Mouse (Mus musculus): Measurements from ENCODE around the gene Rhob. TPM values are rescaled to one million over a fixed set of nuclear protein-coding genes. Genes with fewer than 3 reads are reported as not detected.

Rhob gene
- polyA plus RNA-seq, 1 experiment: 0.02 TPM

DNA sequence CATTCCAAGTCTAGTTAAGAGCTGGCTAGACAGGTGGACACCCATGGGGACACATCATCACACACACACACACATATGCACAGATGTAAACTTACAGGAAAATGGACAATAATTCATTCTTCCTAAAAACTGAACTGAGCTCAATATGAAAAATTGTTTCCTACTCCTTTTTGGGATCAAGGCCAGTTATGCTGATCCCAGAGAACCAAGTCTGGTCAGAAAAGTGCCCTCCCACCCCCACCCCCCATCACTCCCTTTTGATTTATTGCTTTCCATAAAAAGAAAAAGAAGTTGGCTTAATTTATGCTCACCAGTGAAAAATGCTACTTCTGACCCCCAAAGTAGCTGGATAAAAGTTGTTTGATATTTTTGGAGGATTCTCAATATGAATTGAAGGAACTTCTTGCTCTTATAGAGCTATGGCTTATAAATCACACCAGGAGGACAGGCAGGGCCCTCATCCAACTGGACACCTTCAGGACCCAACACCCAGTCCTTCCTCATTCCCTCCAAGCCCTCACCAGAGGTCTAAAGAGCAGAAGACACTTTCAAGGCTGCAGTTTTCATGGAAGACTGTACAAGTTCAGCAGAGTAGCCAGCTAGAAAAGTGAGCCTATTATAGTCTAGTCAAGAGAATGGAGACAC is 31.5 kb downstream of the Rhob start:
- no peak for TF ChIP-seq GATA1 (IDR thresholded peaks at IDR 0.05; ENCODE audit: low read length)

DNA sequence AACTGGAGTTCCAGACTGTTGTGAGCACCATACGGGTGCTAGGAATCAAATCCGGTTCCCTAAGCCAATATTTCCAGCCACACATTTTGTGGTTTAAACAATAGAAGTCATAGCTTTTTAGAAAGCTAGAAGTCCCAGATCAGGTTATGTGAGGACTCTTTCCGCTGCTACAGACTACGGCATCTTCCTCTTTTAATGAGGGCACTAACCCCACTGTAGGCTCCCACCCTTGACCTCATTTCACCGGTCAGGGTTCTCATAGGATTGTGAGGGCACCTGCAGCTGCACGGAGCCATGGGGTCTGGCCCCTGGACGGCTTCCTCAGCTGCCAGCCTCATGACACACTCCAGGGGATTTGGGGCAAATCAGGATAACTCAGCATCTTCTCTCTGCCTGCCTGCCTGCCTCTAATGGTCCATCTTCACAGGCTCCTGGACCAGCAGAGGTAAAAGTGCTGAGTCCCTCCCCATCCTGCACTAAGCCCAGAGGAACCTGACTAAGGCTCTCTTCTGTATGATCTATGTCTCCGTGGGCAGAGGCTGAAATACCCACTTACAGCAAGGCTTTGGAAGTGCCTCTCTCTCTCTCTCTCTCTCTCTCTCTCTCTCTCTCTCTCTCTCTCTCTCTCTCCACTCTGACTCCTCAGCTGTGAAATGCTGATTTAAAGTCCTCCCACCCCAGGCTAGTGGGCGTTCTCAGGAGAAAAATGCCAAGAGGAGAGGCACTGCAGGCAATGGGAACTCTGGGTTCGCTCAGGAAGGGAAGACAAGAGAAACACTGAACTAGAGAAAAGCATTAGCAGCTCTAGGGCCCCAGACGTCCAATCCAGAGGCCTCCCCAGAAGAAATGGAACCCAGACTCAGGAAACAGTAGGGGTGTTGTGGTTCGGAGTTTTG is 32.5 kb downstream of the Rhob start:
- TF ChIP-seq GATA1 (IDR thresholded peaks at IDR 0.05; ENCODE audit: low read length): no peak

DNA sequence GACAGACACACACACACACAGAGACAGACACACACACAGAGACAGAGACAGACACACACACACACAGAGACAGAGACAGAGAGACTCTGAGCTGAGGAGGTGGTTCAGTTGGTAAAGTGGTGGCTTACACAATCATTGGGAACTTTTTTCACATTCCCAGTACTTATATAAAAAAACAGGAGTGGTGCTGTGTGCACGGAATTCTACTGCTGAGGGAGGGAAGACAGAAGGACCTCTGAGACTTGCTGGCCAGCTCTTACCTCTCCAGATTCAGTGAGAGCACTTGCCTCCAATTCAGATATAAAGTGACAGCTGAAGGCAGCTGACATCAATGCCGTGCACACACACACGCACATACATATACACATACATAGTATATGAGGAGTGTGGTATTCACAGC is 34.1 kb downstream of the Rhob start:
- TF ChIP-seq GATA1 (IDR thresholded peaks at IDR 0.05; ENCODE audit: low read length): no peak

DNA sequence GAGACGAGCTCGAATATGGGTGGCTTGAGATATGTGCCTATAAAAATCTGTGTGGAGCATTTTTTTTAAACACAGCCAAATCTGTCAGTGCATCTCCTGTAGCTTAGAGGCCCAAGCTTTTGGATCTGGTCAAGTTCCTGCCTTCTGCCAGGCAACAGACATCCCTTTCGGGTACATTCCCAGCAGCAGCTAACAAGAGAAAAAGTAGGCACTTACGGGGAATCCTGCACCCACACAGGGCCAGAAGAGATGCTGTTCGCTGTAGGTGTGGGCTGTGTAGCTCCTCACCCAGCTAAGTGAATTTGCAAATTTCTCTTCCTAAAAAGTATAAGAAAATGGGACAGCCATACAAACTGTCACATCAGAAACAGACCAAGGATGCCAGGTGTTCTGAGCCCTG is 34.8 kb downstream of the Rhob start:
- TF ChIP-seq GATA1 (IDR thresholded peaks at IDR 0.05; ENCODE audit: low read length): no peak

DNA sequence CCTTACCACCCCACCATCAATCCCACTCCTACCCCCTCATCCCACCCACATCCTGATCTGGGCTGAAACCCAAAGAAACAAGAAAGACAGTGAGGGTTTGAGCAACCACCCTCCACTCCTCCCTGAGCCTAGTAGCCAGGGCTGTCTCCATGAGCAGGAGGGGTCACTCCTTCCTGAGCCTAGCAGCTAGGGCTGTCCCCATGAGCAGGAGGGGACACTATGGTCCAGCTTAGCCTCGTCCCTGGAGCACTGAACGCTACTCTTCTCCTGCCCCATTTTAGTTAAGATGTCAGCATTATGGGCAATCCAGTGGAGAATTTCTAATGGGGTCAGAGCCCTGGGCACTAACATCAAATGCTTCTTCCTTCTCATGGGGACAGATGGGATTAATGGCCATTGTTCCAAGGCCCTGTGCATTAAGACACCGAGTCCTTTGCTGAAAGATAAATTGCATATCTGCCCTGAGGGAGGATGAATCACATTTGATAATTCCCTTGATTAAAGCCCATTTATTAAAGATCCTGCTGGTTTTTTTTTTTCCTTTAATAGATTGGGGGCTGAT is 36.1 kb downstream of the Rhob start:
- TF ChIP-seq GATA1 (IDR thresholded peaks at IDR 0.05; ENCODE audit: low read length): no peak

DNA sequence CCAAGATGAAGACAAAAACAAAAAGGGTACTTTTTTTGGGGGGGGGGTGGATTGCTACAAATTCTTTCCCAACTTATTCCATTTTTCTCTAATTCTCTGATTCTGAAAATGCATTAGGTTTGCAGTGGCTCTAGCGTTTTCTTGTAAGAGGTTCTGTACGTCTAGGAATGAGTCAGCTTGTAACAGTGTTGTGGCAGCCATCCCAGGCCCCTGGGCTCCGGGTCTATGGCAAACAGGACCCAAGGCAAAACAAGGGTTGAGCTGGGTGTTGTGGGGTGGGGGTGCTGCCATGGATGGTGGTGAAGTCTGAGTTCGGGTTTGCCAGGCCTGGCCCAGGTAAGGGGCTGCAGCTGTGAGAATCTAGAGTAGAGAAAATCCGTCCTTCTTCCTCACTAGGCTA is 37.3 kb downstream of the Rhob start:
- TF ChIP-seq GATA1 (IDR thresholded peaks at IDR 0.05; ENCODE audit: low read length): no peak

DNA sequence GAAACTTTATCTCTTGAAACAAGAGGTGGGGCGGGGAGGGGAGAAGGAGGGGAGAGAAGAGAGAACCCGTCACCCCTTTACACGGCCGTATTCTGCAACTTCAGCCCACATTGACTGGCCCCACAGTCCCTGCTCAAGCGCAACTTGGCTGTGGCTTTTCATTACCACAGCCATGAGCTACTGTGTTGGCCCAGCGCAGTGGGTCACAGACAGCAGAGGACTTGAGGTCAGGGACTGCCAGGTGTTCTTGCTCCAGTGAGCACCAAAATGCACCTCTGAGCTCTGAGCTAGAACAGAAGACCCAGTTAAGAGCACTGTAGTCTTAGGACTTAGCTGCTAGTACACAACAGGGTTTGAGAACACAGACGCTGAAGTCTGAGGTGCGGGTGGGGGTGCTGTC is 41.4 kb downstream of the Rhob start:
- TF ChIP-seq GATA1 (IDR thresholded peaks at IDR 0.05; ENCODE audit: low read length): no peak

DNA sequence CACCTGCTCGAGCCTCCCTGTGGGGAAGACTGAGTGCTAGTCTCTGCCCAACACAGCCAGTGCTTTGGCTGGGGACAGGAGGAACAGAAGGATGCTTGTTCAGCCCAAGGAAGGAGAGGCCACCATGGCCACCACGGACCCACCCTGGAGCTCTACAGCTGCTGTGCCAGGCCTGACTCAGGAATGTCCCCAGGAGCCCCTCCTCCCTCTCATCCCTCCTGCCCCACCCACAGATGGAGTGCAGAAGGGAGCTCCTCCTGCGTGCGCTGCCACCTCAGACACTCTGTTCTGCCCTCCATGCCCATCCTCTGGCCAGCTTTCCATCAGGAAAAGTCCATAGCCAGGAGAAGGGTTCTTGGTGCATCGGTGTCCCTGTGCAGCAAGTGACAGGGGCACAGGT is 42.8 kb downstream of the Rhob start:
- no peak for TF ChIP-seq GATA1 (IDR thresholded peaks at IDR 0.05; ENCODE audit: low read length)

DNA sequence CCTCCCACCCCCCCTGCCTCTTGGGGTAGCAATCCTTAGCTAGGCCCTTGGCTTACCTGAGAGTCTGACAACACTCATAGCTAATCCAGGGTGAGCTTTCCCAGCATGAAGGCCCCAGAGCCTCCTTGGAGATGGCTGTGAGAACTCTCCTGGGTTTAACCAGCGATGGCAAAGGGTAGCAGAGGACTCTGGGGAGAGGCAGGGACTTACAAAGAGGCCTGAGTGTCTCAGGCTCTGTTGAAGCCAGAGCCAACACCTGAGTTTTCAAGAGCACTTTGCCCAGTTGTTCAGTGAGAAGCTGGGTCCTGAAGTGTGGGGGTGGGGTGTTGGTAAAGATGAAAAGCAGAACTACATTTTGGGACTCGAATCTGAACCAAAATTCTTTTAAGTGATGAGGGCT is 44.8 kb downstream of the Rhob start:
- no peak for TF ChIP-seq GATA1 (IDR thresholded peaks at IDR 0.05; ENCODE audit: low read length)

DNA sequence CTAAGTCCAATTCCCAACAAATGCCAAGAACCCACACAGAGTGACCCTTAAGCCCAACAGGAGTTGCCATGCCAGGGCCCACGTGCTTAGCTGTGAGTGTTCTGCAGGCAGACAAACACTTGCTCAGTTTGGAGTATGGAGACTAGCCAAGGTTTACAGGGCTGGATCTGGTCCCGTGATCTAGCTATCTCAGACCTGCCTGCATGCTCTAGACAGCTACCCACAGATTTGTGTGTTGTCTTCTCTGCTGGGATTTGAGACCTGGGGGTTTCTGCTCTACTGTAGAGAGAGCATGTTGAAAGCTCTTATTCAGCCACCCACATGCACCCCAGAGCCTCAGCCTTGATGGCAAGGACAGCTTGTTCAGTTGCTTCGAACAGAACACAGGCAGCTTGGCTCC is 45.3 kb downstream of the Rhob start:
- no peak for TF ChIP-seq GATA1 (IDR thresholded peaks at IDR 0.05; ENCODE audit: low read length)

DNA sequence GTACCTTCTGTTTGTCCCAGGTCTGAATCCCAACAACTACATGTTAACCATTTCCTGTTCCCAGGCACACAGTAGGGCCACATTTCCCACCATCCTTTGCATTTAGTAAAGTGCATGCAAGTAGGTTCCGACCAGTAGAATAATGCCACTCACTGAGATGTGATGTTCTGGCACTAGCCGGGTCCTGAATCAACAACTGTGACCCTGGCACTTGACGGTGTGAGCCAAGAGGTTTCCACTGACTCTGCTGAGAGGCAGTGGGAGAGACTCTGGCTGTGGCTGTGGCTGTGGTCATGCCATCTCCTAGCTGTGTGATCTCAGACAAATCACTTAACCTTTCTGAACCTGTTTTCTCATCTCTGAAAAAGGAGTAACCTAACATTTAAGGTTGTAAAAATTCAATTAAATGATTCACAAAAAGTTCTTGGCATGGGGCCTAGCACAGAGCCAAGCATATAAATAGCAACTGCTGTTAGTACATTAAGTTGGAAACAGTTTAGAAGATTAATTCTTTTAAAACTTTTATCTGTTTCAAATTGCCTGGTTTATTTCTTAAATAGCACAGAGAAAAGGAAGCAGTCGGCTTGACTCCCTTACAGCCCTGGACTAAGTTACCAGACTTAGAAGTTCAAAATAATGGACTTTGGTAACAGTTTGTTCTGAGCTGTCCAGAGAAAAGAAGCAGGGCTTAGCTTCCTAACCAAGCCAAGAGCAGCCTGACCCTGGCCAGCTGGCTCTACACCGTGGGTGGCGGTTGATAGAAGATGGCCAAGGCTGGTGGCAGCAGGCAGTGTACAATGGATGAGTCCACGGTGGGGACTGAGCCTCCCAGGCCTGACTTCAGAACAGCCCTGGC is 46.8 kb downstream of the Rhob start:
- TF ChIP-seq GATA1 (IDR thresholded peaks at IDR 0.05; ENCODE audit: low read length): no peak

DNA sequence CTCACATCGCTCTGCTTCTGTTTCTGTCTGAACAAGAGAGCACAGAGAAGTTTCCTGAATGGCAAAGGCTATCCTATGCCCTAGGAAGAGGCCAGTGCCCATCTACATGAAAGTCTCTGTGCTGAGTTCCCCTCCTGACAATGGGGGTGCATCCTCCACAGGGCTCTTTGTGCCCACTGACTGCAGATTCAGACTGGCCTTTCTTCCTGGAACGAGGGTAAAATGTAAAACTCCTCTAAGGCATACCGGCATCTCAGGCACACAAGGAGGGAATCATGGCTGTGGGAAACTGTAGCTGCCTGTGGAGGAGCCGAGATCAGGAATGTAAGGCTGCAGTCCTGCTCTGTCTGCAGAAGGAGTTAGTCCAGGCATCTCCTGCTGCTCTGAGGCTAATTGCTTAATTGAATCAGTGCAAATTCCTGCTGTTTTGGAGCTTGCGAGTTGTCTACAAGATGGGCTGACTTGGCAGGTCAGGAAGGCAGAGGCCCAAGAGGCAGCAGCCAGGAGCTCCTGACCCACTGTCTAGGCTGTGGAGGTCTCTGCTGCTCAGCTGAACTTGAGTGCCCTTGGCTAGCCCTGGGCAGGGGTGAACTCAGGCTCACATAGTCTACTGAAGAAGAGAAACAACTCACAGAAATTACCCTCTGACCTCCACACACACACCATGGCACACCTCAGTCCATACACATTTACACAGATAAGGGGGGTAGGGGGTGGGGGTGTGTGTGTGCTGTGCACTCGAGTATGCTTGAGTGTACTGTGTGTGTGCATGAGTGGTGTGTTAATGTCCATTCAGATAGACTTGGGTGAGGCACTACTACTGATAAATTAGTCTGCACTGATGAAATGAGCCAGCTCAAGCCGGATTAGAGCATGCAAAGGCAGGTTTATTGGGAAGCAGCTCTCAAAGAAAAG is 48.0 kb downstream of the Rhob start:
- TF ChIP-seq GATA1 (IDR thresholded peaks at IDR 0.05; ENCODE audit: low read length): no peak

DNA sequence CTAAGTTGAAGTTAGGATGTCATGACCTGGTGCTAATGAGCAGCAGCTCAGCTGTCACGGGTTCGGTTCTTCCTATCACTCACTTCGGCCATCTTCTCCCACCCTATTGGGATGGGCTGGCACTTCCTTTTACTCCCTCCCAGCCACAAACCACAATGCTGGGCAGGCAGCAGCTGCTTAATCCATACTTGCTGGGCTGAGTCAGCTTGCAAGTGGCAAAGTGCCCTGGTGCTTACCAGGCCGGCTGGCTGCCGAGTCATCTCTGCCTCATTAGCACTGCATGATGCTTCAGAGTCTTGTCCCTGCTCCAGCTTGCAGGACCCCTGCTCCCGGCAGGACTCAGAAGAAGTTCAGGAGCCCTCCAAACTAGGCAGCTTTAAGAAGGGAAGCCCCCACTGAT is 49.2 kb downstream of the Rhob start:
- no peak for TF ChIP-seq GATA1 (IDR thresholded peaks at IDR 0.05; ENCODE audit: low read length)

DNA sequence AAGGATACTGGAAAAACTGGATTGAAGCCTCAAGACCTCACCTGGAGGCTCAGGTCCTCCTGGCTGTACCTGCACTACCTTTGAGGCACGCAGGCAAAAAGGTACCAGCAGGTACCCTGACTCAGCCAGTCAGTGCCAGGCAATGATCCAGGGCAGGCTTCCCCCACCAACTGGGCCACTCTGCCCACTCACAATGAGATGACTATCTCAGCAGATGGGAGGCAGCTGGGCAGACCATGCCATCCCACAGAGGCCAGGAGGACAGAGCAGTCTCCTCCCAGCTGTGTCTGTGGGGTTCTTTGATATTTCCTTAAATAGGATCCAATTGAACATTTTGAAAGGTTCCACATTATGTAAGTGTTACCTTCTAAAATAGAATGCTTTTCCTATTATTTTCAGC is 49.8 kb downstream of the Rhob start:
- TF ChIP-seq GATA1 (IDR thresholded peaks at IDR 0.05; ENCODE audit: low read length): no peak

Other genes with a start within 250 kb of the Rhob start
- gene Gdf7, start 198.1 kb downstream of the Rhob start, polyA plus RNA-seq (2012): not detected in 2 replicates
- 12.1 and 19.5 TPM in 2 replicates for gene Hs1bp3, start 186.6 kb downstream of the Rhob start, polyA plus RNA-seq (2012)
- gene Slc7a15, start 99.1 kb upstream of the Rhob start, polyA plus RNA-seq (2012): not detected in 2 replicates
- gene Pum2, start 174.1 kb upstream of the Rhob start, polyA plus RNA-seq (2012): 96.7 and 150 TPM in 2 replicates